Mouse (Mus musculus): ENCODE measurements around the gene Lgi2.

The Lgi2 gene

DNA sequence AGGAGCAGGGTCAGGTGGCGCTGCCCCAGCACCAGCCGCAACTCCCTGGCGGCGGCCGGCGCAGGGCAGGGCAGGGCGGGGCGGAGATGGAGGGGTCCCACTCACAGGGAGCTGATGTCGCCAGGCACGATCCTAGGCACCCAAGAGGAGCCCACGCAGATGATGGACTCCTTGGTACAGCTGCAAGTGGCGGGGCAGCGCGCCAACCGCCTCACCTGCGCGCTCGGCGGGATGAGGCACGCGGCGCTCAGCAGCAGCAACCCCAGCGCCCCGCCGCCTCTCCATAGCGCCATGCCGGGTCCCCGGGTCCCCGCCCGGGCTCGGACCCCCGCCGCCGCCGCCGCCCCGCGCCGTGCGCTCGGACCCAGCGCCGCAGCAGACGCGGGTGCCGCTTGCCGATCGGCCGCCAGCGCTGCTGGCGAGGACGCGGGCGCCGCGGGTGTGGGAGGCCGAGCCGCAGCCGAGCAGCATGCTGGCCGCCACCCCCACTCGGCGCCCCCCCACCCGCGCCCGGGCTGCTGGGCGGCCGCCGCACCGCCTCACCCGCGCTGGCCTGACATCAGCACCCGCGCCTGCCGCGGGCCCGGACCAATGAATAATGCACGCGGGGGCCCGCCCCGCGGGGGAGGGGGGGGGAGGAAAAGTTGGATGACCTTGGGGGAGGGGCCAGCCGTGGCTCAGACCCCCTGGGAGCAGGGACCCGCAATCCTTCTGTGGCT lies at the start of gene Lgi2:
Lgi2 (minus strand) TSS at position 650 of the 719 bp plus-strand sequence.
- no peak for DNase-seq (ENCODE audit: low spot score)

DNA sequence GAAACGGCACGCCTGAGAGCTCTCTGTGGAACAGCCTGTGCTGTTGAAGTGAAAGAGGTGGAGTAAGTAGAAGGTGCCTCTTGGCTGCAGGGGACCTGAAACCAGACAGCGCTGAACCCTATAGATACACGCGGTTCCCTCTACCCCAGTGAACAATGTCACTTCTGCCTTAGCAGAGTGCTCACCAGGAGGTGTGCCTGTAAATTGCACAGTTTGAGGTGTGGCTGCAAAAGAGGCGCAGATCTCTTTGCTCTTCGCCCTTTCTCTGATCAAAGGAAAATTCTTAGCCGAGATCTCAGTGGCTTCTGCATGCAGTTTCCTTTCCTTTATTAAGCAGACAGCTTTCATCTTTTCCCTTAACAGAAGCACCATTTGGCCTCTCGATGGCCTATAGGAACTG lies 49.2 kb upstream of the Lgi2 start:
- no peak for DNase-seq (ENCODE audit: low spot score)

DNA sequence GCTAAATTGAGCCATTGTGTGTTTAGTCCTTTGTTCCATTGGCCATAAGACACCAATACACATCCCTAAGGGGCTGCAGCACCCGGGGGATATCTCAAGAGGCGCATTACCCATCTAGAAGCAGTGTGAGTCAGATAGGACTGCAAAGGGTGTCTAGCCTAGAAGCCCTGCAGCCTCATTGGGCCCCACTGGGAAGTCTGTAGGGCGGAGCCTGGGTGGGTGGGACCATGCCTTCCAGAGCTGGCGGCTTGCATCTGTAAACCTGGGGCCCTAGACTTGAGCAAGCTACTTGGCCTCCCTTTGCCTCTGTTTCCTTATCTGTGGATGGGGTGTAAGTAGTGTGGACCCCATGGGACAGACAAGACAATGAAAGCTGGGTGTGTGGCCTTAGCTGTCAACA lies 48.4 kb upstream of the Lgi2 start:
- no peak for DNase-seq (ENCODE audit: low spot score)

DNA sequence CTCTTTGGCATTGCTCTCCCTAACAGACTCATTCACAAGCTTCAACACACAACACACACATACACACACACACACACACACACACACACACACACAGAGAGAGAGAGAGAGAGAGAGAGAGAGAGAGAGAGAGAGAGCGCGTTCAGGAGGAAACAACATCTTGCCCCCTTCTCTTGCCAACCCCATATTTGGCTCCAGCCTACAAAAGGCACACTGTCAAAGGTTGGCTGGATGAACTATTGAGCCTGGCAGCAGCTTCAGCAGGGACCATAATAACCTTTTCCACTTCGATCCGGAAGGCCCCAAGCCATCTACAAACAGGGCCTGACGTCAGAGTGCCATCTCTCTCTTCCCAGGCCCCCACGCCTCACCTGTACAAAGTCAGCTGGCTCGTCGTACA lies 46.5 kb upstream of the Lgi2 start:
- DNase-seq (ENCODE audit: low spot score) = no peak

DNA sequence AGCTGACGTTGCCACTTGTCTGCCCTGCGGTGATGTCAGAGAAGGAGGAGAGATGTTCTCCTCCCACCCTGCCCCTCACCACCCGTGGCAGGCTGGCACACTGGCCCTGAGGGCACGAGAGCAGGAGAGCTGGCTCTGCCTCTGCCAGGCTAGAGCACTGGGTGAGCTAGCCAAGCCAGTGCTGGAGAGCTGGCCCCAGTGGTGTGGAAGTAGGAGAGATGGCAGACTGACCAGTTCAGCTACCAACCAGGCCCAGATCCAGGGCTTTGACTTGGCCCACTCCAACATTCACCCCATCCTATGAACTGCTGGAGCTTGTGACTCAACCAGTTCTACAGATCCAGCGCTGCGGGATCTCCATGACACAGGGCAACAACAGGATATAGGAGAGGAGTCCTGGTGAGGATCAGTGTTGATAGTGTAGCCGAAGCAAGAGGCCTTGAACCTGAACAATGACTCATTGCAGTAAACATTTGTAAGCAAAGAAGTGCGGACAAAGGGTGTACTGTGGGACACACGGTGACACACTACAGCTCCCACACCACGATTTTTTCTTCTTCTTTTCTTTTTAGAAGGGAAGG lies 45.1 kb upstream of the Lgi2 start:
- DNase-seq (ENCODE audit: low spot score) = no peak

DNA sequence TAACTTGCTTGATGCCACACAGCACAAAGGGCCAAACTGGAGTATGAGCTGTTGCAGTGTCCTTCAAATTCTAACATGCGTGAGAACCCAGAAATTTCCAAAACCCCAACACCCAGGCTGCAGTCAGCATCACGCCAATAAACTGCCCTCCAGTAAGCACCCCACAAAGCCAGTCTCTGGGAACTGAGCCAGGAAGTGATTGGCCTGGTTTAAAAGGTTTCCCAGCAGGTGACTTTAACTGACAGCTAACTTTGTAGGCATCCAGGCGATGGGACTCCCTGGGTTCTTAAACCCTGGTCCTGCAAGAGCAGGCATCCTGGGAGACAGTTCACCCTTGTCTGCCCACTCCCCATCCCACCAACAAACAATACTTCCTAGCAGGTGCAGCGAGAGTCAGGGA lies 44.0 kb upstream of the Lgi2 start:
- DNase-seq (ENCODE audit: low spot score) = no peak

DNA sequence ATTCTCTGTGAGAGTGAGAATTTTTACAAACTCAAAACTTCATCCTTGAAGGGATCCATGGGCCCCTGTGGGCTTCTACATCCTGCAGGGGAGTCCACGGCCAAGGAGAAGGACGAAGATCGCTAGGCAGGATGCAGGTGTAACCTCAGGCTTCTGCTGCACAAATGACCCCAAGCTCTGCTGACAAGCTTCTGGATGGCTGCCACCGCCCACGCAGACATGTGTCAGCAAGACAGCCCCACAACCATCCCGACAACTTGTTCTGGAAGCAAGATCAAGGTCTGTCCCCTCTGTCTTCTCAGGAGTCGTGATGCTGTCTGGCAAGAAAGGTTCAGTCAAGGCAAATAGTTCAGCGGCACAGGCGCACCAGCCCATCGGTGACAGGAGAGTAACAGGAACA lies 43.4 kb upstream of the Lgi2 start:
- no peak for DNase-seq (ENCODE audit: low spot score)

DNA sequence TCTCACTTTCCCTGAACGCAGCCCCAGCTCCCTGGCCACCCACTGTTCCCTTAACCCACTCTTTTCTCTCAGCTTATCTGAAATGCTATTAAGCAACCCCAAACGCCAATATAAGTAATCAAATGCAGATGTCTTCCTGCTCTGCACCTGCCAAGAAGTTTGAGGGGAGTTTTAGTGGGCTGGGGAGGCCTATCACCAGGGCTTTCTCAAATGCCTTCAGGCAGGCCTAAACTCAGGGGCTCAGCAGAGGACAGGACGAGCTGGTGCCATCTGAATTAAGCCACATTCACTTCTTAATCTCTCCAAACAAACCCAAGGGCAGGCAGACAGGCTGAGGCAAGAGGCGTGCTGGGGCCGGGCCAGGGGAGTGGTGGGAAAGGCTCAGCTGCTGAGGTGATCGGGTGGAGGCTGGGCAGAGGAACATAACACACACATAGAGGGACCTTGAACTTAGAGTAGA lies 38.4 kb upstream of the Lgi2 start:
- no peak for DNase-seq (ENCODE audit: low spot score)

DNA sequence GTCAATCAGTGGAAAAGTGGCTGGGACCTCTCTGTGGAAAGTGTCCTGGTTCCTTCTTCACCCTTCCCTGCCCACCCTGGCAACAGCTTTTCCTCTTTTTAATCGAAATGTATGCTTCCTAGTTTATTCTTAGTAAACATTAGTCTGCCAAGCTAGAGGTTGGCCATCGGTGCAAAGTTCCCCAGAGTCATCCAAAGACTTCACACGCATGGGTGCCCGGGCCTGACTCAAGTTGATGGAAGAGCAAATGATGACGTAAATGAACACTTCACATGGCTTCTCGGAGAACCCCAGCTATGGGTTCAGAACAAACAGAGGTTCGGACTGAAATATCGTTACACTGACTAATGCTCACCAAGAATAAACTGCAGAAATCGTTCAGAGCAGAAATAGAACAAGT lies 24.4 kb upstream of the Lgi2 start:
- no peak for DNase-seq (ENCODE audit: low spot score)

DNA sequence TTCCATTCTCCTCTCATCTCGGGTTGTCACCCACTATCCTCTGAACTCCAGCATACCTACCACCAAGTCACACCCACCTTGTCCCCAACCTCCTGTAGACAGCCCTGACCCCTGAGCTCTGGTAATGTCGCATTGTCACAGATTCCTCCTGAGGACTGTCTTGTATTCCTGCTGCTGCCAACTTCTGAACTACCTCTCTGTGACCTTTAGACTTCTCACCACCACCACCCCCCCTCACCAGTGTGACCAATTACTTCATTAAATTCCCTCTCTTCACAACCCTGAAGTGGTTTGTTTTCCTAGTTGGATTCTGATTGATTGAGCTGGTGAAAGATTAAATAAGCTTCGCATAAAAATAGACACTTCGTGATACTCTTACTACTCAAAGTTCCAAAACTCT lies 22.4 kb upstream of the Lgi2 start:
- DNase-seq (ENCODE audit: low spot score) = no peak

DNA sequence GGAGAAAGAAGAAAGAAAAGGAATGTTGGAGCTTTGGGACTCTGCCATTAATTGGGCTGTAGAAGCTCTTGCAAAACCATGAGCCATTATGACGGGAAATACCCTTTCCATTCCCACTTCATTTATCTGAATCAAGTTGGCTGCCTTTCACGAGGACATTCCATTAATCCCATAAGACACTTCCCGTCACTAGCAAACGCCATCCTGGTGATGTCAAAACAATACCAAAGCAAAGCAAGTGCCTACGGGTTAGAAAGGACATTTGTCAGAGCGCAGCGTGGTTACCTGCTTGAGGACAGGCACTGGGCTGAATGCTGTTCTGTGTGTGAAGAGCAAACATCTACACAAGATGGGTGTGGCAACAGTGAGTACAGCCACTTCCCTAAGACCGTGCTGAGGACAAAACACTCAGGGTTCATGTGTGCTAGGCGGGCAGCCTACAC lies 21.1 kb upstream of the Lgi2 start:
- DNase-seq (ENCODE audit: low spot score) = no peak

DNA sequence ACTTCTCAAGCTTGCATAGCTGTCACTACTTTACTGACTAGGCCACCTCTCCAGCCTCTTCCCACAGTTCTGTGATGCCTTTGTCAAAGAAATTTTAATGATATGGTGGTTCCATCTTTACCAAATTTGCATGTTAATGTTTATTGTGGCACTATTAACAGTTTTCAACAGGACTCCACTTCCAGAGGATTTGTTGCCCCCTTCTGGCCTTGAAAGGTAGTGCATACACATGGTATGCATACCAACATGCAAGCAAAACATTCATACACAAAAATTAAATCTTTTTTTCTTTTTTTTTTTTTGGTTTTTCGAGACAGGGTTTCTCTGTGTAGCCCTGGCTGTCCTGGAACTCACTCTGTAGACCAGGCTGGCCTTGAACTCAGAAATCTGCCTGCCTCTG lies 6.3 kb upstream of the Lgi2 start:
- no peak for DNase-seq (ENCODE audit: low spot score)

DNA sequence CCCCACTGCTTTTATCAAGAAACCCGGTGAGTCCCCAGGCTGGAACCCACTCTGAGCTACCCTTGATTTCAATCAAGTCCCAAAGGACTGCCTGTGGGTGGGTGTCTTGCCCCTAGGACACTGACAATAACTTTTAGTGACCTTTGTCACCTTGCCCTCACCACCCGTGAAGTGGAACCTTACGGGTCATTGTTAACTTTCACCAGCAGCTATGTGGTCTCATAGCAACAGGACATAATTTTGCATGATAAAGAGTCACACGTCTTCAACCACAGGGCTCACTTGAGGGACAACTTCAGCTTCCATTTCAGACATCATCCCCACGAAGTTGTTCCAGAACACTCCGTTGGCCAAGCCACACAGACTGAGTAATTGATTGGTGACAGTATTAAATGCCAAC lies 4.5 kb upstream of the Lgi2 start:
- DNase-seq (ENCODE audit: low spot score) = no peak

DNA sequence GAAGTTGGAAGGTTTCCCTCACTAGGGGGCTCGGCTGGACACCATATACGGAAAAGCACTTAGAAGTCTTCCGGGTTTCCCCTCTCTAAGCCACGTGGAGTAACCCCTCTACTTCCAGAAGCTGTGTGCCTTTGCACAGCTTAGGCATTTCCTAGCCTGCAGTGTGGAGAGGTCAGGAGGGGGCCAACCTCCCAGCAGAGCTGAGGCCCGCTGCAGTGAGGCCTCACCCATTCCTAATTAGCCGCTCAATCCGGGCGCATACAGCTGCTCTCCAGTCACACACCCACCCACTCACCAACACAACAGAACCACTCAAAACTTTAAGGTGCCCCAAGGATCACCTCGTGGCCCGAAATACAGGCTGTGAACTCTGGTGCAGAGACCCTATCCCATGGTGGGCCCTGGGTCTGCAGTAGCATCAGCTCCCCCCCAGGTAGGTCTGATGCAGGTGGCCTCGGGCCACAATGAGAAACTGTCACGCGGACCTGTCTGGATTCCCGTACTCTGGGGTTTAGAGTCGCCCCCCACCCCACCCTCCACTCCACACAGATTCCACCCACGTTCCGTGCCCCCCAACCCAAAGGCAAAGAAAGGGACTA lies 949 bp downstream of the Lgi2 start:
- DNase-seq (ENCODE audit: low spot score) = no peak

DNA sequence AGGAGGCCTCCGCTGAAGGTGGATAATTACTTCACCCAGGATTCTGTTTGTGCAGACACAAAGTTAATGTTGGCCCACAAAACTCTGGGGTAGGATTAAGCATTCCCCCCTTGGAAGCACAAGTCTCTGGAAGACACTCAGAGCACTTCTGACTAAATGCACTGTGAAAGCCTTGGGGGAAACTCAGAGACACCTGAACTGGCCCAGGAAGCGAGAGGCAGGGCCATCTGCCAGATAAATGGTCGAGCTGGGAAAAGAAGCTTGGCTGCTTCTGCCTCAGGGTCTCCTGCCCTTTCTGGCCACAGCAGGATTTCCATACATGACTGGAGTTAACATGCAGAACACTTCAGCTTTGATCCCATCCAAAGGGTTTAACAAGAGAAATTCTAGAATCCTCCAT lies 1.9 kb downstream of the Lgi2 start:
- no peak for DNase-seq (ENCODE audit: low spot score)

DNA sequence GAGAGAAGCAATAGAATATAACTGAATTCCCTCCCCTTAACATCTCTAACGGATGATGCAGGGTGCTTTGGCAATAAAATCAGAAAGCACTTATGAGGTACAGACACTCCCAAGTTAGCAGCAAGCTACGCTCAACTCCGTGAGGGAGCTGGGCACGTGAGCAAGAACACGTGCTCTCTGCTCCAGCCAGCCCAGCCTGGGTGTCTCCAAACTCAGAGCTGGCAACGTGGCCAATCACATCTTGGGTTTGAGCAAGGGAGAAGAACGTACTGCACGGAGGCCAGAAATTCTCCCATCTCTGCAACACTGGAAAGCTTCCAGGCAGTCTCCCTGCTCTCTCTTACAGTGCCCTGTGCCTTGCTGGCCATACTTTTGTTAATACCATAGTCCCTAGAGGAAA lies 6.0 kb downstream of the Lgi2 start:
- DNase-seq (ENCODE audit: low spot score) = no peak

DNA sequence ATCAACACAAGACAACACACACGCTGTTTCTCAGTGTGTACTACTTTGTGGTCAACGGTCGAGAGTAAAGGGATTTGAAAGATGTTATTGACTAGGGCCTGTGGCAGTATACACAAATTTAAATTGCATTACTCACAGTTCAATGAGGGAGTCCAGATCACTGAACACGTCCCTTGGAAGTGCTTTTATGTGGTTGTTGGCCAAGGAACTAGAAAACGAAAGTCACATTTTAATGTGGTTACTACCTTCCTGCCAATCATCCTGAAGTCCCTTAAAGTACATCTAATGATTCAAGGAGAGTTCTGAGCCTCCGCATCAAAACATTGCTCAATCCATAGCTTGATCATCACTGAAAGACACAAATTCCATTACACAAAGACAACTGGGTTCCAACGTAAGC lies 10.7 kb downstream of the Lgi2 start:
- DNase-seq (ENCODE audit: low spot score) = no peak

DNA sequence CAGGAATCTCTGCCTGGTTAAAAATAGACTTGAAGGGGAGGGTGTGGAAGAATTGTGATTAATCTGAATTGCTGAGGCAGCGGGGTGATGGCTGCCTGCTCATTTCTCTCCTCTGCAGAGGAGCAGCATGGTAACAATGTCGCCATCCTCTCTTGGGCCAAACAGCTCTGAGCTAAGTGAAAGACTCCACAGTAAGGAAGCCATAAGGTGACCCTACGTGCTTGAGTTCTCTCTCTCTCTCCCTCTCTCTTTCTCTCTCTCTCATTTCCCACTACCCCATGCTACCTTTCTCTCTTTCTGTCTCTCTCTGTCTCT lies 15.0 kb downstream of the Lgi2 start:
- DNase-seq (ENCODE audit: low spot score) = no peak

DNA sequence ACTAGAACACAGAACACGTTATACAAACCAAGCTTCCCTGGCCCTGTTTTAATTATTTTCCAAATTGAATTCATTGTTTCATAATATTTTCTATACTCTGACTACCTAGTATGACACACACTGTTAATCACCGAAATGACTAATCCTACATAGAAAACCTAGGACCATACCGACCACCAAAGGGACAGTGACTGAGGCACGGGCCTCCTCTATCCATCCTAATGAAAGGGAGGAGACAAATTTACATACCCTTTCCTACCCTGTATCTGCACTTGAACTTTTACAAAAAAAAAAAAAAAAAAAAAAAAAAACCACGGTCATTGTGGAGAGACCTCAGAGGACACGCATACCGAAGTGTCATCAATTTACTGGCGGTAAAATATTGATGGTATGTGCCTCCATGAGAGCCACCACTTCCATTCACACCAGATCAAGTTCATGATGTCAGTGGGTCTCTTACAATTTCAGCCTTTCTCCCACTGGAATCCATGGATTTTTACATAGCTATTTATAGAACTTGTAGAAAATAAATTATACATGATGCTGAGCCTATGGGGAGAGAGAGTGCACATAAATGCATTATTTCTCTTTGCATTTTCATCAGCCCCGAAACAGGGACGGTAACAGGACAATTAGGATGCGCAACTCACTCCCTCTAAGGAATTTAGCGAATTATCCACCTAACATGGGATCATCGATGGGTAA lies 15.5 kb downstream of the Lgi2 start:
- DNase-seq (ENCODE audit: low spot score) = no peak

DNA sequence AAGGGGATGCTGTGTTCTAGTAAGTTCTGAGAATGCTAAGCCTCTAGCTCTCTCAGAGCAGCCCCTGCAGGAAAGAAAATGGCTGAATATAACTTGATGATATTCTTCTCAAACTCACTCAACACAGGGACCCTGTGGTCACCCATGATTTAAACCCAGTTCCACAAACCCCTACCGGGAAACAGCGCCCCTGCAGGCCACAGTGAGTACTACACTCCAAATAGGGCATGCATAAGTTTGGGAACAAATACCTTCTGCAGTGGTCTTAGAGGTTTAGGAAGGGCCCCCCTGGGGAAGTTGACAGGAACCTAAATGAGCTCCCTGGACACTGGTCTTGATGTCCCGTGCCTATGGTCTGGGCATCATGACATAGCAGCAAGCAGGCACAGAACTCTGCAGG lies 19.3 kb downstream of the Lgi2 start:
- no peak for DNase-seq (ENCODE audit: low spot score)

DNA sequence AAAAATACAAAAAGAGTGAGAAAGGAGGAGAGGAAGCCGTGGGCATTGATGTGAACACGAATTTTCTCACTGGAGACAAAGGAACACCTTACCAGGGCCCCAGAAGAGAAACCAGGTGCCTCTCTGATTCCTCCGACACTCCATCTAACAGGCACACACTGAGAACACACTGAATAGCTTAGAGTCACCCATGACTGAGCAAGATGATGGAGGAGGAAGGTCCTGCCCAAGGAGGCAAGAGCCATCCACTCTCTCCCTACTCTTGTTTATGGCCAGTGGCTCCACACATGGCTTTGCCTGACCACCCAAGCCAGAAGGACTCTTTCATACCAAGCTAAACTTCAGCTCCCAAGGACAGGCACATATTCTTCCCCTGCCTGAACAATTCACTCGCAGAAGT lies 22.5 kb downstream of the Lgi2 start:
- no peak for DNase-seq (ENCODE audit: low spot score)

DNA sequence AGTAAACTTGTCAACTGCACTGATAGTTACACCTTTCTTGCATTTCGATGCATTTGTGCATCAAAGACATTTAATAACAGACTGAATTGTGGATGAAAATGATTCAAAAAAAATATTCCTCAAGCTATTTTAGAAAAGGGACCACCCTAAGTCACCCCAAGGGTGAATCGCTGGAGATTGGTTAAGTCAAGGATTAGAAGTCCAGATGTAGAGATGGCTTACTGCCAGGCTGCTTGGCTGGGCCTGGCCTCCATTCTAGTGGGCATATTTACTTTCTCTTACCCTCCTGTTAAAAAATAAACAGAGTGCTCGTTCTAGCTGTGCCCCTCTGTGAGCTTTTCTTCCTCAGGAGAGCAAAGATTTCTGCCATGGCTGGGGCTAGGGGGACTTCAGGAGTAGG lies 26.1 kb downstream of the Lgi2 start:
- no peak for DNase-seq (ENCODE audit: low spot score)

DNA sequence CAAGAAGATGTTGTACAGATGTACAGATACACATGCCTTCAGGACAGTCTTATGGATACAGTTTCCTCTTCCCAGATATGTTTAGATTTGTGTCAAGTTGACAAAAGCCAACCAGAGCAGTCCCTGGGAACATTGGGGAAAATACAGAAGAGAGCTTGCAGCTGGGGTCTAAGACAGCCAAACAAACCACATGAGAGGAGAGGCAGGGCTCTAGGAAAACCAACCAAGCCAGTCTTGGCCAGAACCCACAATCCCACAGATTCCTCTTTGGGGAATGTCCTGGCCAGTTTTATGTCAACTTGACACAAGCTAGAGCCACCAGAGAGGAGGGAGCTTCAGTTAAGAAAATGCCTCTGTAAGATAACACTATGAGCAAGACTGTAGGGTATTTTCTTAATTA lies 26.8 kb downstream of the Lgi2 start:
- no peak for DNase-seq (ENCODE audit: low spot score)

Measured in spleen, adult 12 weeks (tissue).